Mouse (Mus musculus) ES-Bruce4 (cell line): Measurements from ENCODE around the gene Dgkd.

ENCODE experiments used
- CTCF ChIP-seq: IDR thresholded peaks from one replicate; pipeline ENCODE4 v1.8.1; 2011; ENCODE audit warnings: low read depth, low read length
- EP300 ChIP-seq: IDR thresholded peaks from 2 replicates; pipeline ENCODE4 v1.6.1; 2011; ENCODE audit warnings: low read depth, low read length; ENCODE audit not compliant: insufficient read depth

- no peak for TF ChIP-seq EP300
- no peak for TF ChIP-seq CTCF
These were observed 55.6 kb downstream of the Dgkd start for GRCm38 (mm10) chr1:87908736-87909135.
